Mouse (Mus musculus): ENCODE data around the gene Nphp4. TPM values are rescaled to one million over a fixed set of nuclear protein-coding genes. Genes with fewer than 3 reads are reported as not detected.

The Nphp4 gene
- polyA plus RNA-seq, 1 experiment from 2014 or later: 6.2 TPM

- no peaks in the 10 kb centered on the region for H3K27me3 ChIP-seq
- no peak overlapping the region for H3K4me3 ChIP-seq (replicated peaks)
- no peaks in the 10 kb centered on the region for H3K9me3 ChIP-seq
- no peak overlapping the region for H3K9ac ChIP-seq (replicated peaks)
- ATAC-seq: no peak
- no peak overlapping the region for H3K4me2 ChIP-seq (replicated peaks)
- peaks cover 14% of the 10 kb centered on the region for H3K4me1 ChIP-seq (replicated peaks)
- 77% methylated on average over 12 of the region's 12 CpGs for WGBS
- no peaks in the 10 kb centered on the region for H3K36me3 ChIP-seq
- 0 out of 2 replicates have a peak overlapping the region, but pooled peaks have one; percentile 44 for H3K27ac ChIP-seq
These were observed 22.4 kb upstream of the Nphp4 start for GRCm38 (mm10) chr4:152454153-152454552.

GRCm38 (mm10) chr4:152456609-152457008 lies 19.9 kb upstream of the Nphp4 start:
- no peak overlapping the region for H3K27ac ChIP-seq
- no peaks in the 10 kb centered on the region for H3K36me3 ChIP-seq
- ATAC-seq: no peak
- no peaks in the 10 kb centered on the region for H3K9me3 ChIP-seq
- H3K4me3 ChIP-seq (replicated peaks): no peak overlapping the region
- H3K4me2 ChIP-seq (replicated peaks): no peak overlapping the region
- 82% methylated on average over 18 of the region's 18 CpGs for WGBS
- H3K9ac ChIP-seq (replicated peaks): no peak overlapping the region
- peaks cover 14% of the 10 kb centered on the region for H3K4me1 ChIP-seq (replicated peaks)
- H3K27me3 ChIP-seq: no peaks in the 10 kb centered on the region

- no peaks in the 10 kb centered on the region for H3K9me3 ChIP-seq
- no peak overlapping the region for H3K4me3 ChIP-seq (replicated peaks)
- peaks cover 13% of the 10 kb centered on the region for H3K4me1 ChIP-seq (replicated peaks)
- WGBS: 94% methylated on average over 4 of the region's 4 CpGs
- H3K27ac ChIP-seq: no peak overlapping the region
- H3K27me3 ChIP-seq: no peaks in the 10 kb centered on the region
- no peak overlapping the region for H3K9ac ChIP-seq (replicated peaks)
- H3K36me3 ChIP-seq: no peaks in the 10 kb centered on the region
- H3K4me2 ChIP-seq (replicated peaks): no peak overlapping the region
- ATAC-seq: no peak
These were observed 18.8 kb upstream of the Nphp4 start for GRCm38 (mm10) chr4:152457673-152458072.

GRCm38 (mm10) chr4:152462516-152462915 lies 14.0 kb upstream of the Nphp4 start:
- no peak for ATAC-seq
- no peak overlapping the region for H3K4me3 ChIP-seq (replicated peaks)
- H3K9me3 ChIP-seq: no peaks in the 10 kb centered on the region
- H3K36me3 ChIP-seq: 0 out of 2 replicates have a peak, but pooled peaks cover 4% of the 10 kb centered on the region
- no peaks in the 10 kb centered on the region for H3K27me3 ChIP-seq
- H3K4me1 ChIP-seq (replicated peaks): peaks cover 34% of the 10 kb centered on the region
- H3K4me2 ChIP-seq (replicated peaks): no peak overlapping the region
- no peak overlapping the region; the same call in 1 of the 2 replicates for H3K27ac ChIP-seq
- WGBS: 83% methylated on average over 12 of the region's 12 CpGs
- 0 out of 2 replicates have a peak overlapping the region, but pooled peaks have one; percentile 11 for H3K9ac ChIP-seq (replicated peaks)

GRCm38 (mm10) chr4:152463147-152463546 lies 13.4 kb upstream of the Nphp4 start:
- H3K4me3 ChIP-seq (replicated peaks): no peak overlapping the region
- H3K27me3 ChIP-seq: no peaks in the 10 kb centered on the region
- peaks cover 34% of the 10 kb centered on the region for H3K4me1 ChIP-seq (replicated peaks)
- 0 out of 2 replicates have a peak, but pooled peaks cover 4% of the 10 kb centered on the region for H3K36me3 ChIP-seq
- 0 out of 2 replicates have a peak overlapping the region, but pooled peaks have one; percentile 8 for H3K9ac ChIP-seq (replicated peaks)
- H3K4me2 ChIP-seq (replicated peaks): no peak overlapping the region
- no peak overlapping the region for H3K27ac ChIP-seq
- WGBS: 90% methylated on average over 9 of the region's 9 CpGs
- no peak for ATAC-seq
- H3K9me3 ChIP-seq: no peaks in the 10 kb centered on the region

- WGBS: 6% methylated on average over 8 of the region's 8 CpGs
- ATAC-seq: peak; percentile 87
- Histone ChIP-seq H3K4me3 (replicated peaks) (no peak overlapping the region), H3K4me2 (replicated peaks) (peak overlapping the region; percentile 26; the same call in 1 of the 2 replicates), H3K27me3 (no peaks in the 10 kb centered on the region), H3K36me3 (0 out of 2 replicates have a peak, but pooled peaks cover 4% of the 10 kb centered on the region), H3K9me3 (no peaks in the 10 kb centered on the region), H3K9ac (replicated peaks) (0 out of 2 replicates have a peak overlapping the region, but pooled peaks have one; percentile 28), H3K27ac (peak overlapping the region; percentile 86), H3K4me1 (replicated peaks) (peaks cover 34% of the 10 kb centered on the region)
These were observed 11.4 kb upstream of the Nphp4 start for GRCm38 (mm10) chr4:152465116-152465515.

GRCm38 (mm10) chr4:152466601-152467000 lies 9.9 kb upstream of the Nphp4 start:
- Histone ChIP-seq H3K27me3 (no peaks in the 10 kb centered on the region), H3K36me3 (0 out of 2 replicates have a peak, but pooled peaks cover 5% of the 10 kb centered on the region), H3K4me2 (replicated peaks) (no peak overlapping the region), H3K27ac (no peak overlapping the region), H3K4me1 (replicated peaks) (peaks cover 34% of the 10 kb centered on the region), H3K9ac (replicated peaks) (no peak overlapping the region), H3K9me3 (peaks cover under 1% of the 10 kb centered on the region; the same call in 1 of the 2 replicates), H3K4me3 (replicated peaks) (no peak overlapping the region)
- 81% methylated on average over 13 of the region's 13 CpGs for WGBS
- no peak for ATAC-seq

- Histone ChIP-seq H3K9me3 (peaks cover 13% of the 10 kb centered on the region), H3K9ac (replicated peaks) (no peak overlapping the region), H3K4me3 (replicated peaks) (no peak overlapping the region), H3K27ac (no peak overlapping the region), H3K4me2 (replicated peaks) (no peak overlapping the region), H3K27me3 (no peaks in the 10 kb centered on the region), H3K4me1 (replicated peaks) (peaks cover 34% of the 10 kb centered on the region), H3K36me3 (peaks cover 17% of the 10 kb centered on the region)
- no peak for ATAC-seq
- WGBS: 83% methylated on average over 6 of the region's 6 CpGs
These were observed 8.6 kb upstream of the Nphp4 start for GRCm38 (mm10) chr4:152467951-152468350.

- ATAC-seq: no peak
- WGBS: 85% methylated on average over 7 of the region's 7 CpGs
- H3K4me1 ChIP-seq (replicated peaks): peaks cover 35% of the 10 kb centered on the region
- H3K9me3 ChIP-seq: peaks cover 13% of the 10 kb centered on the region
- H3K4me3 ChIP-seq (replicated peaks): peak overlapping the region; percentile 69
- peak overlapping the region; percentile 74 for H3K4me2 ChIP-seq (replicated peaks)
- H3K9ac ChIP-seq (replicated peaks): no peak overlapping the region
- peaks cover 15% of the 10 kb centered on the region for H3K36me3 ChIP-seq
- H3K27ac ChIP-seq: no peak overlapping the region
- H3K27me3 ChIP-seq: peaks cover 15% of the 10 kb centered on the region
These were observed 565 bp upstream of the Nphp4 start for GRCm38 (mm10) chr4:152475941-152476340.

- Histone ChIP-seq H3K9me3 (peaks cover 7% of the 10 kb centered on the region), H3K27ac (peak overlapping the region; percentile 30), H3K36me3 (peaks cover 10% of the 10 kb centered on the region), H3K4me2 (replicated peaks) (peak overlapping the region; percentile 74), H3K4me1 (replicated peaks) (peaks cover 39% of the 10 kb centered on the region), H3K9ac (replicated peaks) (peak overlapping the region; percentile 76), H3K4me3 (replicated peaks) (peak overlapping the region; percentile 69), H3K27me3 (peaks cover 15% of the 10 kb centered on the region)
- WGBS: 0% methylated on average over 17 of the region's 21 CpGs
- peak; percentile 64; the same call in 1 of the 2 replicates for ATAC-seq
These were observed 580 bp downstream of the Nphp4 start for GRCm38 (mm10) chr4:152477106-152477465.

- peak; percentile 97 for ATAC-seq
- H3K4me2 ChIP-seq (replicated peaks): peak within 1 kb of the TSS; percentile 74
- peak within 1 kb of the TSS; percentile 69 for H3K4me3 ChIP-seq (replicated peaks)
- peaks cover 15% of the 10 kb centered on the region for H3K27me3 ChIP-seq
- H3K9me3 ChIP-seq: 0 out of 2 replicates have a peak, but pooled peaks cover 3% of the 10 kb centered on the region
- peak within 1 kb of the TSS; percentile 84 for H3K9ac ChIP-seq (replicated peaks)
- peak within 1 kb of the TSS; percentile 90 for H3K27ac ChIP-seq
- peaks cover 39% of the 10 kb centered on the region for H3K4me1 ChIP-seq (replicated peaks)
- peaks cover 4% of the 10 kb centered on the region for H3K36me3 ChIP-seq
- under 1% methylated on average over 63 of the region's 63 CpGs for WGBS
These were observed 1.1 kb downstream of the Nphp4 start, which contains the start of gene Kcnab2 for GRCm38 (mm10) chr4:152477466-152478223. TSS of gene Kcnab2 (minus strand) at chr4:152477871.

GRCm38 (mm10) chr4:152478224-152478567 lies 1.7 kb downstream of the Nphp4 start:
- peak overlapping the region; percentile 73 for H3K4me2 ChIP-seq (replicated peaks)
- WGBS: under 1% methylated on average over 13 of the region's 13 CpGs
- peaks cover 39% of the 10 kb centered on the region for H3K4me1 ChIP-seq (replicated peaks)
- H3K9ac ChIP-seq (replicated peaks): peak overlapping the region; percentile 84
- peak; percentile 46; the same call in 1 of the 2 replicates for ATAC-seq
- no peaks in the 10 kb centered on the region for H3K36me3 ChIP-seq
- H3K27me3 ChIP-seq: peaks cover 15% of the 10 kb centered on the region
- H3K4me3 ChIP-seq (replicated peaks): peak overlapping the region; percentile 69
- peak overlapping the region; percentile 90 for H3K27ac ChIP-seq
- no peaks in the 10 kb centered on the region for H3K9me3 ChIP-seq
